Mouse (Mus musculus) gastrocnemius, postnatal 14 days (tissue): ENCODE data around the gene Fam178b. TPM values are rescaled to one million over a fixed set of nuclear protein-coding genes. Genes with fewer than 3 reads are reported as not detected.

Experiments
- DNase-seq: peaks from one replicate; pipeline ENCODE4 v3.0.0; 2021; ENCODE audit warnings: mixed read lengths
- intact Hi-C: fragments of 180-260 bp; cut with DNase I; formaldehyde crosslinking; loops from one replicate; pipeline ENCODE4 v1.15.1; 2025; ENCODE audit warnings: low total_unique reads
- total RNA-seq, 2 experiments: library from RNA; stranded (reverse); gene quantifications; 2 replicates each; pipeline ENCODE4 v1.2.3; 2021

Fam178b gene
- total RNA-seq, 2 experiments from 2014 or later, result 0.91 to 4.2 TPM

- DNase-seq, result no peak
- intact Hi-C loops, result no loop called here
These were observed 86.9 kb downstream of the Fam178b start for GRCm38 (mm10) chr1:36596114-36596513.

GRCm38 (mm10) chr1:36595167-36595931 lies 87.6 kb downstream of the Fam178b start:
- no peak for DNase-seq
- intact Hi-C loops, result no loop called here

DNA sequence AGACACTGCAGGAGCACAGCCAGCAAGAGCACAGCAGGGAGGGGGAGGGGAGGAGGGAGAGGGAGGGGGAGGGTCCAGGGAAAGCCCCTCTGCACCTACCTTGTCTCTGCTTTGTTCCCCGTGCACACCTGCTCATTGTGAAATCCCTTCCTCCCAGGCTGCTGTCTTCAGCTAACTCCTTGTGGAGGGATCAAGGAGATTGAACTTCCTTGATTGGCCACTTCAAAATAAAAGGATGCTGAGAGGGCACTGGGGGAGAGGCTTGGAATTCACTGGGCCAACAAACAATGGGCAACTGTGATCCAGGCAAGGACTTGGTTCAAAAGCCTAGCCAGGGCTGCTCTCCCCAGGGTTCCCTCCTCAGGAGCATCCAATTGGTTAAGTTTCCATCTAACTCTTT lies 89.9 kb downstream of the Fam178b start:
- no peak for DNase-seq
- intact Hi-C loops, result no loop called here

DNA sequence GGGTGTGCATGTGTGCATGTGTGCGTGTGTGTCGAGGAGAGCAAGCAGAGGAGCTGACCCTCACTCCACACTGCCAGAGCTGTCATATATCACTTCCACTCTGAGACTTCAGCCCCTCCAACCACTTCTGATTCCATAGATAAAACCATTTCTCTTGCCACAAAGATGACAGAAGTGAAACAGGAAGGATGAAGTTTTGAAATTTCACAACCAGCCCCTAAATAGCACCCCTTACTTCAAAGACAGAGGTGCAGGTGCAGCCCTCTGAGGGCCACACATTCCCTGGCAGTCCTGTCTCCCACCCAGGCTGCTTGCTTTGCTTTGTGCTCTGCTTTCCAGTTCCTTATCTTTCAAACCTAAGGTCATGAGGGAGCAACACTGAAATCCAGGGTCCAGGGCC lies 91.6 kb downstream of the Fam178b start:
- no peak for DNase-seq
- intact Hi-C loops, result no loop called here

DNA sequence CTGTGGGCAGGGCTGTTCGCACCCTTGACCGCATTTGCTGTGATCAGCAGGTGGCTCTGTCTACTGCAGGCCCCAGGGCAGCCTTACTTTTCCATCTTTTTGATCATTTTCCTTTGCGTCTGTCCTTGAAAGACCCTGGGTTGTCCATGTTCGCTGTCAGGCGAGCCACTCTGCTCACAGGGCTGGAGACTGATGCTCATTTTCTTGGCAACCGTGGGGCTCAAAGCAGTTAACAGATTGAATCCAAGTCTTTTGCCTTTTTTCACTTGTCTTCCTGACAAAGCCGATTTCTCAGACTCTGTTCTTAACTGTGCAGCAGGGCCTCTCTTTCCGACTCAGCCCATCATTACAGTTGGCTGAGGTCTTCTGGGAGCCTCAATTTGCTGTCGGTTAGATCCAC lies 92.3 kb downstream of the Fam178b start:
- intact Hi-C loops, result no loop called here
- DNase-seq, result no peak

GRCm38 (mm10) chr1:36589486-36589885 lies 93.5 kb downstream of the Fam178b start:
- peak; percentile 81 for DNase-seq
- intact Hi-C loops, result no loop called here

DNA sequence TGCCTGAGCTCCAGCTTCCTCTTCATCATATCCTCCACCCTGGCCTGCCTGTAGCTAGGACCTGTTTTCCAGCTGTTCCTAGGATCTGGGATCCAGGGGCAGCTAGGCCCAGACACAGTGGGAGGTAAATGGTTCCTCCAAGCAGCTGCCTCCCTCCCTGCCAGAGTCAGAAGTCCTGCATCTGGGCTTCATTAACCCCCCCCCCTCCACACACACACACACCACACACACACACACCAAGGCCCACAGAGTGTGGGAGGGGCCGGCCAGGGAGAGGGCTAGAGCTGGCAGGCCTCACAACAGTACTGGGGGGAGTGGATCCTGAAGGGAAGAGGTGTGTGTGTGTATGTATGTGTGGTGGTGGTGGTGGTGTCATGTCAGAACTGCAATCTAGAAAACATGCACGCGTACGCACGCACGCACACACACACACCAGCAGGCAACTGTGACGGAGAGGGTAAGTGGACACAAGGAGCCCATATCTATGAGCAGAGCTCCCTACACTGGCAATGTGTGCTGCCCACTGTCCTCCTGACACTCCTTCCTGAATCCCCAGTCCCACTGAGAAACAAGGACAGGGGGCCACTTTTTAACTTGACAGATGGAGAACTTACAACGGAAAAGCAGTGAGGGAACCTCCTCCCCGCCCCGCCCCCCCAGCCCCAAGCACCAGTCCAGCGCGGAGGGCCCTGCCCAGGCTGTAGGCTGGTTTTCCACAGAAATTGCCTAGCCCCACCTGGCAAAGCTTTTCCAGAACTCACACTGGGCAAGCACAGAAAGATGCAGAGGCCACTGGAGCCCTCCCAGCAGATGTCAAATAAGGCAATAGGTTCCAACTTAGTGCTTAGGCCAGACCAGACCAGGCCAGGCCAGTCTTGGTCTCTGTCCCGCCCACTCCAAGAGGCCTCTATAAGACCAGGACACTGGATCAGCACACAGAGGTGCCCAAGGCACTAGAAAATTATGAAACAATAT lies 94.2 kb downstream of the Fam178b start:
- DNase-seq, result peak; percentile 78
- intact Hi-C loops, result no loop called here

GRCm38 (mm10) chr1:36587860-36588259 lies 95.1 kb downstream of the Fam178b start:
- intact Hi-C loops, result no loop called here
- DNase-seq, result no peak

GRCm38 (mm10) chr1:36586288-36586687 lies 96.7 kb downstream of the Fam178b start:
- intact Hi-C loops, result no loop called here
- DNase-seq, result no peak

DNA sequence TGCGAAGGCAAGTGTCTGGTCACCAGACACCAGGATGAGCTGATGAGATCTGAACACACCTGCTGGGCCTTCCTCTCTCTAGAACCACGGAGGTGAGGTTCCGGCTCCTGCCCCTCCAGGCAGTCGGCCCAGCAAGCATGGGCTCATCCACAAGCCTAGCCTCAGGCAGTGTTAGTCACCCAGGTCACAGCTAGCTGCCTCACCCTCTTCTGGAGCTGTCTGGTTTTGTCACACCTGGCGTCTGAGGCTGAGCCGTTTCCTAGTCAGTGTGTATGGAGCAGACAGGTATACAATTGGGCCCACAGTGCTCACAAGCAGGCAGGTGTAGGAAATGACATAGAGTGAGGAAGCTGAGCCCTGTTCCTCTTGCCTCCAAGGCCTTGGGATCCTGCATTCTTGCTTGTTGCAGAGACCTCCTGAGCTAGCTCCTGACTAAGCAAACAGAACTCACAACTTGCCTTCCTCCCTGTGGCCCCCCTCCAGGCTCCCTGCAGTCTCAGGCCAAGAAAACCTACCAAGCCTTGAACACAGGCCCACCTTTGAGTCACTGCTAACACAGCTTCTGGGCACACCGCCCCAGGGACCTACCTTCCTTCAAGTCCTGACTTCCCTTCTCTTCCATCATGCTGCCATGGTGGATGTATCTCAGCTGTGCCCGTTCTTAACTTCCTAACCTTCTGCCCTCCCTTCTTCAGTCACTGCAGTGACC lies 99.4 kb downstream of the Fam178b start:
- DNase-seq, result no peak
- intact Hi-C loops, result no loop called here

GRCm38 (mm10) chr1:36582211-36582610 lies 100.8 kb downstream of the Fam178b start:
- intact Hi-C loops, result no loop called here
- no peak for DNase-seq

GRCm38 (mm10) chr1:36581260-36581659 lies 101.7 kb downstream of the Fam178b start:
- no peak for DNase-seq
- intact Hi-C loops, result no loop called here

GRCm38 (mm10) chr1:36580384-36581207 lies 102.4 kb downstream of the Fam178b start:
- peak; percentile 79 for DNase-seq
- intact Hi-C loops, result no loop called here

DNA sequence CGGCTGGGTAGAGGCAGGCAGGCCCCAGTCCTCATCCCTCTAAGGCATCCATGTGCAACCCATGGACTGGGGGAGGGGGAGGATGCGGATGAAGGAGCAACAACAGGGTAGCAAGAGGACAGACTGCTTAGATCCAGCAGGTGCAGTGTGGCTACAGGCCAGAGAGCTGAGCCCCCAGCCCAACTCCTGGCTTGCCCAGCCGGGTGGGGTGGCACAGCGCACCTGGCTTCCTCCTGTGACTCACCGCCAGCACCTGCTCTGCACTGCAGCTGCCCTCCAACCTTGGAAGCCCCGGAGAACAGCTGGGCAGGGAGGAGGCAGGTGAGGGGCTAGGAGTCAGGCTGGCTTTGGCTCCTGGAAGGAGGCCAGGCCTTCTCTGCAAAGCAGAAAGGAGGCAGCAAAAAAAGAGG lies 103.0 kb downstream of the Fam178b start:
- intact Hi-C loops, result no loop called here

GRCm38 (mm10) chr1:36576991-36577675 lies 105.8 kb downstream of the Fam178b start:
- DNase-seq, result no peak
- intact Hi-C loops, result no loop called here

More for the DNA sequence above, 103.0 kb downstream of the Fam178b start:
- DNase-seq, result no peak

- DNase-seq, result no peak
- intact Hi-C loops, result no loop called here
These were observed 107.6 kb downstream of the Fam178b start for GRCm38 (mm10) chr1:36575347-36575746.

GRCm38 (mm10) chr1:36574196-36574955 lies 108.6 kb downstream of the Fam178b start:
- intact Hi-C loops, result no loop called here

GRCm38 (mm10) chr1:36573524-36573923 lies 109.5 kb downstream of the Fam178b start:
- intact Hi-C loops, result loop anchor here (2.0 kb wide), 1 partner anchor 43 kb away; no protein-coding TSS in a partner anchor
- no peak for DNase-seq

More at GRCm38 (mm10) chr1:36574196-36574955, 108.6 kb downstream of the Fam178b start:
- no peak for DNase-seq
